Mouse (Mus musculus) urinary bladder, postnatal 10 days (tissue): Measurements from ENCODE around the gene Otub1.

ENCODE experiments used
- DNase-seq: peaks from one replicate; pipeline ENCODE4 v3.0.0; 2022; ENCODE audit warnings: low spot score

The Otub1 gene

GRCm38 (mm10) chr19:7209907-7210646, 4.0 kb upstream of the Otub1 start:
- DNase-seq = no peak

GRCm38 (mm10) chr19:7205326-7205725, 790 bp downstream of the Otub1 start:
- DNase-seq = no peak

DNA sequence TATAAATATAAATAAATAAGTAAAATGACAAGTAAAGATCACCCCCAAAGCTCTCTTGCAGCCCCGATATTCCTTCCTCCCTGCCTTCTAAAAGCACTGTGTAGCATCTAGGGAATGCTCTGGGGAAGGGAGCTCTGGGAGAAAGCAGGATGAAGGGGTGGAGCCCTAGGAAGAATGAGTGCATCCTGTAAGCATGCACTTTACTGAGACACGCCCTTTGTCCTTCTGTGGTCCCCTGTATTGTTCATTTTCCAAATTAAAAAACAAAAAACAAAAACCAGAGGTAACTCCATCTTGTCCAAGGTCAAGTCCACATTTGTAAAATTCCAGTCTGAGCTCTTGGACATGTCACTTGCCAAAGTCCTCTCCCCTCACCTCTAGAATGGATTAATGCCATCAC, 1.2 kb downstream of the Otub1 start:
- no peak for DNase-seq

DNA sequence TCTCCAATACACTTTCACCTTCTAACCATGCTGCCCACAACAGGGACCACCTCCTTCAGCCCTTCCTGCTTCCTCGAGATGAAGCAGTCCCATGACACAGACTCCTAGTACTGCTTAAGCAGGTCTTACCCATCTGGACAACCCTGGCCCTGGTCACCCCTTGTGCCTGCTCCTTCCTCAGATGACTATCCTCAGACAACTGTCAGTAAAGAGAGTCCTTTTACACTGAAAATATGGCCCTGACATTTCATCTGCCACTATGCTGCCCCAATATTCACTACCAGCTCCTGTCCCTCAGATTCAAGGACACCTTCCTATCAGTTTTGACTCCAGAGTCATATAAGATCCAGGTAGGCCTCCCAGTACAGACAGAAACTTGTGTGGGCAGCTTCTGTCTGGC, 5.7 kb downstream of the Otub1 start:
- no peak for DNase-seq

DNA sequence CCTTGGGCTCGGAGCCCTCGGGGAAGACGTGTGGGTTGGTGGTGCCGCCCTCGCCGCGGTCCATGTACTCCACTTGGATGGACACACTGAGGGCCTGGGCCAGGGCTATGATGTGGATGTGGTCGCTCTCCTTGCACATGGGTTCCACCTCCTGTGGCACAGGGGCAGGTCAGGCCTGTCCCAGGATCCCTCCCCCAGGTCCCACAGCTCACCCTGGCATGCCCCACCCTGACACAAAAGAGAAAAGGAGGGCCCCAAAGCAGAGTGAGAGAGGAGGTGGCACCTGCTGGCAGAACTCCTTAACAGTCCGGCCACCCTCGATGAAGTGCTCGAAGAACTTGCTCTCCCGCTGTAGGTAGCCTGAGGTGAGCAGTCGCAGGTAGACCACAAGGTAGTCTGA, 7.0 kb downstream of the Otub1 start:
- no peak for DNase-seq

- DNase-seq = no peak
Measured at GRCm38 (mm10) chr19:7197445-7197844, 8.7 kb downstream of the Otub1 start.

DNA sequence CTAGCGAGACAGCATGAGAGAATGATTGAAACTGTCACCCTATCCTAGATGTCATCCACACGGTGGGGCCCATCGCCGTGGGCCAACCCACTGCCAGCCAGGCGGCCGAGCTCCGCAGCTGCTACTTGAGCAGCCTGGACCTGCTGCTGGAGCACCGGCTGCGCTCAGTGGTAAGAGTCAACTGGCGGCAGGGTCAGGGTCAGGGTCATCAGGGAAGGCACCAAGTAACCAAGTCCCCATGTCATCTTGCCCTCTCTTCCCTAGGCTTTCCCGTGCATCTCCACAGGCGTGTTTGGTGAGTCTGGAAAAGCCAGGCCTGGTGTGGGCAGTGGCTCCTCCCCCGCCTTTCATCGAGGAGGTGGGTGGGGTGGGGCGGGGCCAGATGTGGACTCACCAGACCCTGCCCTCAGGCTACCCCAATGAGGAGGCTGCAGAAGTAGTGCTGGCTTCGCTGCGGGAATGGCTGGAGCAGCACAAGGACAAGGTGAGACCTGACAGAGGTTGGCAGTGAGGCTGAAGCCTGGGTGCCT, 9.3 kb downstream of the Otub1 start:
- no peak for DNase-seq

DNA sequence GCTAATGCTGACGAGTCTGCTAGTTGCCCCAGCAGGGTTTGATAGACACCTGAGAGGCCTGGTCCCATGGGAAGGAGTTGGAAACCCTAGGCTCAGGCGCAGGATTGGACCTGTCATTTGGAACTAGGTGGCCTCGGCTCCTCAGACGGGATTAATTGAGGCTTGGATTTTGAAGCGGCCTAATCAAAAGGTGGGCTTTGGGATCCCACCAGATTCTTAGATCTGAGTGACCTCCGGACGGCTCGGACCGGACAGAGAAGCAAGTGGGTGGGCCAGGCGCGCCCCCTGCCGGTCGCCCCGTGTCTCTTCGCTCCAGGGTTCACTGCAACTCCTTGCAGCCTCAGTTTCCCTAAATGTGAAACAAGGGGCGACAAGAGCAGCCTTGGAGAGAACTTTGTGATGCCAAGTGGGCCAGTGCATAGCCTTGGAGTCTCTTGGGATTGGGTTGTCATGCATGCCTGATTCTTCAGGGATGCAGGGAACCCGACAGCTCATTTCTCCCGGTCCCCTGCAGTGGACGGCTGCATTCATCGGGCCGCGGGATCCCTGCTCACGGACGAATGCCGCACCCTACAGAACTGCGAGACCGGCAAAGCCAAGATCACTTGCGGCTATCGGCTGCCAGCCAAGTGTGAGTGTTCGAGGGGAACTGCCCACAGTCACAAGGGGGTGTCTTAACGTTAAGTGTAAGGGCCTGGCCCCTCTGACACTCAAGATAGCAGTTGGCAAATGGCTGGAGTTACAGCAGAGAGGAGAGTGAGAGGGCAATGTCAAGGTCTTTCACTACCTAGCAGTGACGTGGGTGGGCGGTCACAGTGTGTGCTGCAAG, 10.0 kb downstream of the Otub1 start:
- DNase-seq = no peak

DNA sequence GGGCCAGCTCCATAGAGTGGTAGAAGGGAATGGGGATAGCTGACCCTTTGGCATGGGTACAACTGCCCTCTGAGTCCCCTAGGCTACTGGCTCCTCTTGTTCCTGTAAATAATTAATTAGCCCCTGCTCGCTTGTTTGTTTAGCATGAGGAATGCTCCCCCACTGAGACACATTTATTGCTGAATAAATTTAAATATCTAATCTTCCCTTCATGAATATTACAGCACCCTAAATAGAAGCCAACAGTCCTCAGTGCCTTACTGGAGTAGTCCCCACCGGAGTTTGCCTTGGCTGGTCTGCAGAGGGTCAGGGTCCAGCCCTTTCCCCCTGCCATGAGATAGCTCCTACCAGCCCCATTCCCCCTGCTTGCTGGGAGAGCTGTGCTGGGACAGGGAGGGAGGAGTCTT, 13.6 kb downstream of the Otub1 start:
- DNase-seq = no peak

GRCm38 (mm10) chr19:7191639-7192038, 14.5 kb downstream of the Otub1 start:
- no peak for DNase-seq

DNA sequence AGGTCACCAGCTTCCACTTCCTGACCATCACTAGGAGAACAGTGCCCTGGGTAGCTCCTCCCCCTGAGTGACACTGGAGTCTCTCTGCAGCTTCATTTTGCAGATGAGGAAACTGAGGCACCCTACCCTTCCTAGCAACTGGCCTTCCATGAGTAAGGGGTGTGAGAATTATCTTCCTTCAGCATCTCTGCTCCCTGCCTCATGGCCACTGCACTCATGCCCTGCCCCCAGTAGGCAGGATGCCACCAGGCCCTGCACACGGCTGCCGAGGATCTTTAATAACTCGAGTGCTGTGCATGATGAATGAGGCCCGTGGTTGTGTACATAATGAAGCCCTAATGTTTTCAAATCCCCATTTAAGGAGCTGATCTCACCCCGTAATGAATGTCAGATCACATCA, 15.1 kb downstream of the Otub1 start:
- DNase-seq = no peak

DNA sequence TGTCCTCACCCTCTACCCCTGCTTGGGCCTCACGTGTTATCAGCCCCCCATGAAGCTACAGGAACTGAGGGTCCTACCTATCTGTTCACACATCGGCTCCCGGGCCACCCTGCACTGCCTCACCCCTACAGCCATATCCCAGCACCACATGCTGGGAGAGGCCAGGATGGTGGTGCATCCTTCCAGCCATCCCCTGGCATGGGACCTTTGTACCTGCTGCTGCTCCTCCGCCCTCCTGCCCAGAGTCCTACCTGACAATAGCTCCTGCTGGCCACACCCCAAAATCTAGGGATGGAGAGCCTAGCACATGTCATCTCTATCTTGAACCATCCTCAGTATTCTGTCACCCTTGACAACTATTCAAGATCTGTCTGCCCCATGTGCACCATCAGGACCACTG, 17.1 kb downstream of the Otub1 start:
- DNase-seq = no peak

- DNase-seq = no peak
Measured at GRCm38 (mm10) chr19:7187157-7187556, 19.0 kb downstream of the Otub1 start.

- no peak for DNase-seq
Measured at GRCm38 (mm10) chr19:7185715-7186291, 20.3 kb downstream of the Otub1 start.

- no peak for DNase-seq
Measured at GRCm38 (mm10) chr19:7185059-7185458, 21.1 kb downstream of the Otub1 start.

GRCm38 (mm10) chr19:7183419-7183818, 22.7 kb downstream of the Otub1 start:
- DNase-seq = no peak

DNA sequence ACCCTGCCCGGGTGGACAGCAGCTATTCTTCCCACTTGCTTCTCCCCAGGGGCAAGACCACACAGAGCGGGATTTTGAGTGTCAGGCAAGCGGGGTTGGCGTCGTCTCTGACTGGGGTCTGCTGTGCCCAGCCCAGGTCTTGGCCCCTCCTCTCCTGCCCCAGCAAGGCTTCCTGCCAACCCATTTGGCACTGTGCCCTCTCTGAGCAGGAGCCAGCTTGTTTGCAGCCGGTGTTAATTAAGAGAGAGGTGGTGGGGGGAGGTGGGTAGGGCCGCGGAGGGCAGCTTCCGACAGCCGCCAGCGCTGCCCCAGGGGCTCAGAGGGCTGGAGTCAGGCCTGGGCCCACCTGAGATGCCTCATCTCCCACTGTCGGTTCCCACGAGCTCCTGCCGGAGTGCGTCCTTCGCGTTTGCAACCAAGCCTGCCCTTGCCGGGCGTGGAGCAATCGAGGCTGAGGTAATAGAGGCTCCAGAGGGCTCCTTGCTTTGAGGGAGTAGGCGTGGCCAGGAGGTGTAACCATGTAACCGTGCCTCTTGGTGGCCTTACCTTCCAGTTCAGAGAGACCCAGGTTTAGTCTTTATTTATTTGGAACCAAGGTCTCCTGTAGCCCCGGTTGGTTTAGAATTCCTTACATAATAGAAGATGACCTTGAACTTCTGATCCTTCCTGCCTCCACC, 23.7 kb downstream of the Otub1 start:
- no peak for DNase-seq

- DNase-seq = no peak
Measured at GRCm38 (mm10) chr19:7181496-7181895, 24.6 kb downstream of the Otub1 start.

- no peak for DNase-seq
Measured at GRCm38 (mm10) chr19:7180756-7181405, 25.2 kb downstream of the Otub1 start.

GRCm38 (mm10) chr19:7178841-7179452, 27.2 kb downstream of the Otub1 start:
- DNase-seq = no peak

- no peak for DNase-seq
Measured at GRCm38 (mm10) chr19:7177804-7178511, 28.2 kb downstream of the Otub1 start.
